Mouse (Mus musculus) CH12.LX (cell line): ENCODE results near the gene Maml2. TPM values are rescaled to one million over a fixed set of nuclear protein-coding genes. Genes with fewer than 3 reads are reported as not detected.

ENCODE experiments used
- DNase-seq: peaks from one replicate; pipeline ENCODE4 v3.0.0-alpha.2; 2013; ENCODE audit errors: extremely low read depth
- H3K27ac ChIP-seq: 2 replicates; pipeline ENCODE4 v1.5.1; 2012; ENCODE audit warnings: low read depth, mild to moderate bottlenecking, control low read depth, moderate library complexity; ENCODE audit not compliant: insufficient read depth
- H3K27me3 ChIP-seq: replicated peaks from 2 replicates; pipeline ENCODE3; 2012; ENCODE audit warnings: inconsistent platforms
- H3K36me3 ChIP-seq, 2 experiments: replicated peaks in 1 of 2; 2 replicates each; pipeline versions ENCODE3 to v1.6.1; 2012; ENCODE audit warnings: inconsistent platforms in 1 of 2, low read length in 1 of 2, mild to moderate bottlenecking in 1 of 2, mixed read lengths in 1 of 2, moderate library complexity in 1 of 2; ENCODE audit not compliant: control insufficient read depth in 1 of 2, insufficient read depth in 1 of 2
- H3K4me1 ChIP-seq, 2 experiments: 2 replicates each; pipeline ENCODE4 v1.6.1; 2012; ENCODE audit warnings: inconsistent platforms in 1 of 2, moderate library complexity in 1 of 2; ENCODE audit not compliant: insufficient read depth in 2 of 2, control insufficient read depth in 1 of 2
- H3K4me2 ChIP-seq: 2 replicates; pipeline ENCODE4 v1.6.1; 2012; ENCODE audit warnings: low read depth, mild to moderate bottlenecking, control low read depth; ENCODE audit not compliant: poor library complexity, insufficient read depth, severe bottlenecking
- H3K4me3 ChIP-seq, 3 experiments: fragments of 150-350 bp in 1 of 3; sonication (generic) in 1 of 3; replicated peaks in 1 of 3; 2 replicates each; pipeline versions ENCODE3 to v1.5.1; 2011 to 2012; ENCODE audit warnings: low read depth in 2 of 3, low read length in 2 of 3, mild to moderate bottlenecking in 2 of 3, moderate library complexity in 2 of 3, control low read depth in 1 of 3, improper control_type of control experiment in 1 of 3, inconsistent platforms in 1 of 3, mixed read lengths in 1 of 3; ENCODE audit not compliant: poor library complexity in 1 of 3
- H3K79me2 ChIP-seq: replicated peaks from 2 replicates; pipeline ENCODE4 v1.6.1; 2012; ENCODE audit warnings: mild to moderate bottlenecking, moderate library complexity; ENCODE audit not compliant: control insufficient read depth, poor library complexity, insufficient read depth, severe bottlenecking; ENCODE audit errors: extremely low read depth
- H3K9ac ChIP-seq: 2 replicates; pipeline ENCODE4 v1.6.1; 2012; ENCODE audit warnings: low read depth, mild to moderate bottlenecking, control low read depth, moderate library complexity; ENCODE audit not compliant: insufficient read depth
- H3K9me3 ChIP-seq: replicated peaks from 2 replicates; pipeline ENCODE3; 2012; ENCODE audit warnings: low read length, inconsistent platforms, mixed read lengths
- CHD1 ChIP-seq: IDR thresholded peaks from 2 replicates; pipeline ENCODE4 v1.6.1; 2012; ENCODE audit warnings: low read depth, low read length, improper control_type of control experiment, inconsistent platforms
- CHD2 ChIP-seq: IDR thresholded peaks from 2 replicates; pipeline ENCODE4 v1.6.1; 2011; ENCODE audit warnings: low read length, improper control_type of control experiment
- ELF1 ChIP-seq: IDR thresholded peaks from 2 replicates; pipeline ENCODE4 v1.6.1; 2014; ENCODE audit warnings: low read depth, mild to moderate bottlenecking, inconsistent platforms, low read length, improper control_type of control experiment
- EP300 ChIP-seq: IDR thresholded peaks from 2 replicates; pipeline ENCODE4 v1.6.1; 2011; ENCODE audit warnings: low read length, improper control_type of control experiment
- ETS1 ChIP-seq: conservative IDR thresholded peaks from 2 replicates; pipeline ENCODE4 v1.6.1; 2012; ENCODE audit warnings: low read depth, mild to moderate bottlenecking, inconsistent platforms, low read length, improper control_type of control experiment, moderate library complexity
- GABPA ChIP-seq: IDR thresholded peaks from 2 replicates; pipeline ENCODE4 v1.6.1; 2012; ENCODE audit warnings: low read depth, low read length, improper control_type of control experiment, inconsistent platforms; ENCODE audit not compliant: insufficient replicate concordance
- JUN ChIP-seq: IDR thresholded peaks from 2 replicates; pipeline ENCODE4 v1.6.1; 2011; ENCODE audit warnings: low read depth, mild to moderate bottlenecking, low read length, improper control_type of control experiment, moderate library complexity; ENCODE audit not compliant: insufficient read depth
- JUND ChIP-seq: conservative IDR thresholded peaks from 2 replicates; pipeline ENCODE4 v1.6.1; 2011; ENCODE audit warnings: low read depth, low read length, improper control_type of control experiment
- MAZ ChIP-seq: IDR thresholded peaks from 2 replicates; pipeline ENCODE4 v1.6.1; 2012; ENCODE audit warnings: low read depth, mild to moderate bottlenecking, inconsistent platforms, low read length, improper control_type of control experiment, moderate library complexity
- MEF2A ChIP-seq: IDR thresholded peaks from 2 replicates; pipeline ENCODE4 v1.6.1; 2014; ENCODE audit warnings: low read depth, mild to moderate bottlenecking, inconsistent platforms, low read length, improper control_type of control experiment, borderline replicate concordance
- MXI1 ChIP-seq: IDR thresholded peaks from 2 replicates; pipeline ENCODE4 v1.6.1; 2011; ENCODE audit warnings: mild to moderate bottlenecking, low read depth, low read length, improper control_type of control experiment
- NELFE ChIP-seq: IDR thresholded peaks from 2 replicates; pipeline ENCODE4 v1.6.1; 2011; ENCODE audit warnings: low read depth, low read length, improper control_type of control experiment
- NRF1 ChIP-seq: IDR thresholded peaks from 2 replicates; pipeline ENCODE4 v1.6.1; 2014; ENCODE audit warnings: low read depth, mild to moderate bottlenecking, inconsistent platforms, low read length, improper control_type of control experiment, moderate library complexity
- PAX5 ChIP-seq: IDR thresholded peaks from 2 replicates; pipeline ENCODE4 v1.6.1; 2012; ENCODE audit warnings: low read length, inconsistent platforms, mixed read lengths
- POLR2A ChIP-seq: IDR thresholded peaks from 2 replicates; pipeline ENCODE4 v1.6.1; 2011; ENCODE audit warnings: low read depth, mild to moderate bottlenecking, improper control_type of control experiment, low read length
- POLR2AphosphoS2 ChIP-seq: IDR thresholded peaks from 2 replicates; pipeline ENCODE4 v1.6.1; 2011; ENCODE audit warnings: low read depth, low read length, improper control_type of control experiment
- RAD21 ChIP-seq: IDR thresholded peaks from 2 replicates; pipeline ENCODE4 v1.6.1; 2011; ENCODE audit warnings: low read depth, mild to moderate bottlenecking, low read length, improper control_type of control experiment, moderate library complexity
- RCOR1 ChIP-seq: conservative IDR thresholded peaks from 2 replicates; pipeline ENCODE4 v1.6.1; 2012; ENCODE audit warnings: low read depth, mild to moderate bottlenecking, inconsistent platforms, low read length, improper control_type of control experiment
- SMC3 ChIP-seq: IDR thresholded peaks from 2 replicates; pipeline ENCODE4 v1.6.1; 2011; ENCODE audit warnings: low read depth, low read length, improper control_type of control experiment
- TCF12 ChIP-seq: IDR thresholded peaks from 2 replicates; pipeline ENCODE4 v1.6.1; 2014; ENCODE audit warnings: low read depth, mild to moderate bottlenecking, inconsistent platforms, low read length, improper control_type of control experiment
- UBTF ChIP-seq: IDR thresholded peaks from 2 replicates; pipeline ENCODE4 v1.6.1; 2012; ENCODE audit warnings: low read depth, mild to moderate bottlenecking, inconsistent platforms, low read length, improper control_type of control experiment, moderate library complexity
- USF1 ChIP-seq: IDR thresholded peaks from 2 replicates; pipeline ENCODE4 v1.6.1; 2014; ENCODE audit warnings: low read depth, mild to moderate bottlenecking, inconsistent platforms, low read length, improper control_type of control experiment
- USF2 ChIP-seq: conservative IDR thresholded peaks from 2 replicates; pipeline ENCODE4 v1.6.1; 2011; ENCODE audit warnings: low read depth, low read length, improper control_type of control experiment
- ZC3H11A ChIP-seq: IDR thresholded peaks from 2 replicates; pipeline ENCODE4 v1.6.1; 2012; ENCODE audit warnings: low read depth, mild to moderate bottlenecking, inconsistent platforms, low read length, improper control_type of control experiment
- ZKSCAN1 ChIP-seq: IDR thresholded peaks from 2 replicates; pipeline ENCODE4 v1.6.1; 2012; ENCODE audit warnings: low read depth, inconsistent platforms, low read length, improper control_type of control experiment, borderline replicate concordance
- ZMIZ1 ChIP-seq: IDR thresholded peaks from 2 replicates; pipeline ENCODE4 v1.6.1; 2012; ENCODE audit warnings: low read depth, mild to moderate bottlenecking, inconsistent platforms, low read length, improper control_type of control experiment
- ZNF384 ChIP-seq: IDR thresholded peaks from 2 replicates; pipeline ENCODE4 v1.6.1; 2012; ENCODE audit warnings: low read depth, low read length, improper control_type of control experiment, inconsistent platforms
- dilution Hi-C: fragments of 300-500 bp; cut with MboI; formaldehyde crosslinking; loops from 2 replicates; pipeline ENCODE4 v1.14.3; 2020; ENCODE audit warnings: low sequenced_read_pairs; ENCODE audit not compliant: extremely low pct_unique_long_range_greater_than_20kb, extremely low pct_ligation_motif_present
- in situ Hi-C: fragments of 300-500 bp; cut with MboI; formaldehyde crosslinking; loops from 3 replicates; pipeline ENCODE4 v1.14.3; 2019; ENCODE audit warnings: low sequenced_read_pairs, low pct_ligation_motif_present, low pct_unique_long_range_greater_than_20kb, mixed read lengths
- polyA plus RNA-seq: library from polyadenylated mRNA; unstranded; fragments of >175 nt; gene quantifications from 2 replicates; pipeline ENCODE4 v1.2.1, GENCODE M21; 2012; ENCODE audit warnings: low read depth; ENCODE audit not compliant: insufficient read length
- total RNA-seq, 2 experiments: library from RNA; depleted of rRNA; stranded (reverse); fragments of 300-350 nt in 1 of 2; fragments of >200 nt in 1 of 2; gene quantifications; 2 replicates each; pipeline ENCODE4 v1.2.3; 2012 to 2014

Gene Maml2
- total and polyA plus RNA-seq, 3 experiments, result 5.9 to 9.1 (median 5.9) TPM

- no peaks in the 10 kb centered on the region for H3K27me3 ChIP-seq
- no peak for DNase-seq
- H3K4me1 ChIP-seq, result 0 out of 4 replicates have a peak, but pooled peaks cover 0 to 4% of the 10 kb centered on the region in 2 experiments
- H3K4me2 ChIP-seq, result no peak overlapping the region
- H3K9me3 ChIP-seq, result no peaks in the 10 kb centered on the region
- no peak overlapping the region for H3K4me3 ChIP-seq
- dilution Hi-C loops, result no loop called here
- no peaks in the 10 kb centered on the region for H3K79me2 ChIP-seq
- no peak overlapping the region for H3K9ac ChIP-seq
- TF ChIP-seq CHD1, result no peak
- no peak for TF ChIP-seq GABPA
- TF ChIP-seq ZC3H11A, result no peak
- TF ChIP-seq ELF1, result no peak
- TF ChIP-seq ZKSCAN1, result no peak
- no peak for TF ChIP-seq JUN
- no peak for TF ChIP-seq TCF12
- no peak for TF ChIP-seq JUND
- TF ChIP-seq USF2, result no peak
- no peak for TF ChIP-seq RAD21
- TF ChIP-seq UBTF, result no peak
- no peak for TF ChIP-seq MEF2A
- TF ChIP-seq USF1, result no peak
- TF ChIP-seq CHD2, result no peak
- no peak for TF ChIP-seq MXI1
- TF ChIP-seq ZNF384, result no peak
- TF ChIP-seq MAZ, result no peak
- TF ChIP-seq, all 38 proteins: peak for 0
- in situ Hi-C loops, result no loop called here
- Histone ChIP-seq H3K36me3 (peaks cover 13 to 18% of the 10 kb centered on the region in 2 experiments), H3K27ac (no peak overlapping the region)
Observed at GRCm38 (mm10) chr9:13616383-13617009, 318.7 kb downstream of the Maml2 start.

DNA sequence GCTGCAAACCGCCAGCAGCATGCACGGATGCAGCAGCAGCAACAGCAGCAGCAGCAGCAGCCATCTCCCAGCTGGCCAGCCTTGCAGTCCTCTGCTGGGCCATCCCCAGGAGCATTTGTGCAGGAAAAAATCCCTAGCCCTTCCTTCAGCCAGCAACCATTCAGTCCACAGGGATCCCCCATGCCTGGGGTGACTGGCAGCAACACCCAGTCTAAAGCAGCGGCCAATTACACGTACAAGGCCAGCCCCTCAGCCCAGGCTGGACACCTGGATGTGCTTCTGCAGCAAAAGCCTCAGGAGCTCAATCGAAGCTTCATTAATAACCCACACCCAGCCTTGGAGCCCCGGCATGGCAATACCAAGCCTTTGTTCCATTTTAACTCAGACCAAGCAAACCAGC lies 323.0 kb downstream of the Maml2 start:
- no peaks in the 10 kb centered on the region for H3K27me3 ChIP-seq
- TF ChIP-seq POLR2A, result no peak
- no peak for TF ChIP-seq ZMIZ1
- TF ChIP-seq ETS1, result no peak
- no peak for TF ChIP-seq NELFE
- no peak for TF ChIP-seq USF1
- TF ChIP-seq ZKSCAN1, result no peak
- TF ChIP-seq MAZ, result no peak
- no peak for TF ChIP-seq ZC3H11A
- no peak for TF ChIP-seq RAD21
- no peak for TF ChIP-seq PAX5
- TF ChIP-seq NRF1, result no peak
- no peak for TF ChIP-seq EP300
- TF ChIP-seq POLR2AphosphoS2, result no peak
- no peak for TF ChIP-seq MEF2A
- no peak for TF ChIP-seq ELF1
- TF ChIP-seq SMC3, result no peak
- TF ChIP-seq RCOR1, result no peak
- TF ChIP-seq, all 38 proteins: peak for 0
- no peak overlapping the region for H3K4me2 ChIP-seq
- H3K4me1 ChIP-seq, result 0 out of 4 replicates have a peak, but pooled peaks cover 0 to 4% of the 10 kb centered on the region in 2 experiments
- no peak overlapping the region for H3K27ac ChIP-seq
- H3K9me3 ChIP-seq, result no peaks in the 10 kb centered on the region
- in situ Hi-C loops (no loop called here), dilution Hi-C loops (no loop called here)
- no peak overlapping the region for H3K4me3 ChIP-seq
- H3K79me2 ChIP-seq, result no peaks in the 10 kb centered on the region
- DNase-seq, result no peak
- no peak overlapping the region for H3K9ac ChIP-seq
- peaks cover 13 to 26% of the 10 kb centered on the region in 2 experiments for H3K36me3 ChIP-seq
